ENCODE assay signal across 27 mouse cellular contexts in genomic region chr1:83161658-83162057, GRCm38 (mm10). TPM values are rescaled to one million over a fixed set of nuclear protein-coding genes. Genes with fewer than 3 reads are reported as not detected.
DNase-seq lines count a peak whose midpoint lies in the region; ATAC-seq and TF ChIP-seq lines count a peak whose summit lies in the region.
"Had no signal": no experiment of that assay in that cellular context is flagged by ENCODE, and none has a peak within 500 bp of the region (broad histone marks: within the 10 kb centered on the region; RNA-seq: fewer than 3 reads in every experiment).

No protein-coding gene starts in this region.

- no peak overlapping the region for H3K4me3 ChIP-seq in kidney, adult 2 months (ENCODE audit: insufficient read depth, low read depth, low read length)
- H3K4me3 ChIP-seq in kidney, embryonic 16.5 days (ENCODE audit: low read length): no peak overlapping the region
- no peak overlapping the region for H3K4me3 ChIP-seq in neural tube, embryonic 15.5 days (replicated peaks)
- H3K4me3 ChIP-seq: embryonic facial prominence, embryonic 13.5 days; forebrain, embryonic 12.5 days; heart, adult 2 months; heart, embryonic 15.5 days had no signal

- H3K27me3 ChIP-seq in kidney, adult 2 months (replicated peaks; ENCODE audit: control insufficient read depth, insufficient read depth, low read length): no peaks in the 10 kb centered on the region
- no peaks in the 10 kb centered on the region for H3K27me3 ChIP-seq in kidney, embryonic 16.5 days (ENCODE audit: insufficient read depth, low read length)
- no peaks in the 10 kb centered on the region for H3K27me3 ChIP-seq in neural tube, embryonic 15.5 days (replicated peaks)
- H3K27me3 ChIP-seq: embryonic facial prominence, embryonic 13.5 days; forebrain, embryonic 12.5 days; heart, embryonic 15.5 days had no signal

- H3K27ac ChIP-seq in kidney, adult 2 months (ENCODE audit: insufficient read depth, low read depth, low read length): no peak overlapping the region
- H3K27ac ChIP-seq in kidney, embryonic 16.5 days (ENCODE audit: low read length): peak overlapping the region; percentile 49
- no peak overlapping the region for H3K27ac ChIP-seq in neural tube, embryonic 15.5 days (replicated peaks)
- H3K27ac ChIP-seq: embryonic facial prominence, embryonic 13.5 days; forebrain, embryonic 12.5 days; heart, adult 2 months; heart, embryonic 15.5 days had no signal

- no peak overlapping the region for H3K4me2 ChIP-seq in kidney, embryonic 16.5 days (replicated peaks; ENCODE audit: low read depth, low read length)
- H3K4me2 ChIP-seq in neural tube, embryonic 15.5 days: no peak overlapping the region
- H3K4me2 ChIP-seq: embryonic facial prominence, embryonic 13.5 days; forebrain, embryonic 12.5 days; heart, embryonic 11.5 days; heart, embryonic 15.5 days had no signal

- peaks cover 2% of the 10 kb centered on the region; the same call in 1 of the 2 replicates for H3K4me1 ChIP-seq in kidney, adult 2 months (ENCODE audit: control insufficient read depth, insufficient read depth, low read length)
- peaks cover 5% of the 10 kb centered on the region; the same call in 1 of the 2 replicates for H3K4me1 ChIP-seq in kidney, embryonic 16.5 days (ENCODE audit: insufficient read depth, low read length)
- peaks cover 6% of the 10 kb centered on the region for H3K4me1 ChIP-seq in neural tube, embryonic 15.5 days
- H3K4me1 ChIP-seq: embryonic facial prominence, embryonic 13.5 days had no signal

- DNase-seq in kidney, adult 11 months: peak; percentile 21
- DNase-seq in kidney, adult 18-20 months: no peak
- DNase-seq in kidney, adult 2 months: peak; percentile 37
- peak; percentile 29 to 68 for DNase-seq in kidney, postnatal 25 days
- DNase-seq in thymus, postnatal 25 days: no peak
- DNase-seq: adrenal gland, postnatal 10 days; B cell, adult 2 months; cerebellum, adult 11 months; cerebellum, adult 8-10 months; cerebellum, postnatal 14 days; gastrocnemius, postnatal 14 days; heart, adult 2 months; heart, postnatal 14 days had no signal

- no peaks in the 10 kb centered on the region for H3K36me3 ChIP-seq in kidney, adult 2 months (ENCODE audit: control insufficient read depth, insufficient read depth, low read length)
- H3K36me3 ChIP-seq in kidney, embryonic 16.5 days (ENCODE audit: insufficient read depth, low read length): no peaks in the 10 kb centered on the region
- H3K36me3 ChIP-seq in neural tube, embryonic 15.5 days: no peaks in the 10 kb centered on the region
- H3K36me3 ChIP-seq: embryonic facial prominence, embryonic 13.5 days; forebrain, embryonic 12.5 days; heart, embryonic 15.5 days had no signal

- no peak for TF ChIP-seq POLR2A in kidney, adult 2 months (IDR thresholded peaks at IDR 0.05; ENCODE audit: low read depth, low read length)

- H3K9ac ChIP-seq in kidney, embryonic 16.5 days (replicated peaks; ENCODE audit: low read length): no peak overlapping the region
- H3K9ac ChIP-seq in neural tube, embryonic 15.5 days (replicated peaks): no peak overlapping the region
- H3K9ac ChIP-seq: embryonic facial prominence, embryonic 13.5 days; forebrain, embryonic 12.5 days; heart, embryonic 15.5 days had no signal

- TF ChIP-seq CTCF in kidney, adult 2 months (conservative IDR thresholded peaks at IDR 0.05; ENCODE audit: insufficient read depth, insufficient read length, low read depth, low read length): no peak

- peak; percentile 89 for ATAC-seq in kidney, embryonic 16.5 days (ENCODE audit: low FRiP score, low TSS enrichment)
- no peak for ATAC-seq in neural tube, embryonic 15.5 days (ENCODE audit: low FRiP score)
- ATAC-seq in monocyte, adult 5-6 weeks (replicated peaks; ENCODE audit: insufficient number of reproducible peaks, low FRiP score, low TSS enrichment, poor library complexity, severe bottlenecking): no peak
- ATAC-seq: forebrain, embryonic 16.5 days had no signal

- 35% methylated on average over 3 of the region's 3 CpGs for WGBS in kidney, adult 2 months
- WGBS in kidney, embryonic 16.5 days: 50% methylated on average over 3 of the region's 3 CpGs
- WGBS in neural tube, embryonic 15.5 days: 77% methylated on average over 3 of the region's 3 CpGs

- no peaks in the 10 kb centered on the region for H3K9me3 ChIP-seq in kidney, embryonic 16.5 days (ENCODE audit: low read length)
- no peaks in the 10 kb centered on the region for H3K9me3 ChIP-seq in neural tube, embryonic 15.5 days (replicated peaks)
- H3K9me3 ChIP-seq: embryonic facial prominence, embryonic 13.5 days; forebrain, embryonic 12.5 days; heart, embryonic 15.5 days had no signal

RNA-seq across cellular contexts. Expression of gene Daw1, which starts 2.1 kb away (rescaled TPM):
- polyA plus RNA-seq in kidney, adult 2 months (2012; rRNA removed): 0.39 and 0.44 TPM in 2 replicates
- 0.18 and 0.44 TPM in 2 replicates for polyA plus RNA-seq in kidney, embryonic 16.5 days (2015; fragmentation: Nextera tagmentation; extraction: Ambion mirVana)
- polyA plus RNA-seq in neural tube, embryonic 15.5 days (2015; fragmentation: Nextera tagmentation; extraction: Ambion mirVana): 1.2 and 1.4 TPM in 2 replicates
- not detected in 3 replicates for total RNA-seq in monocyte, adult 5-6 weeks (2017)
- total RNA-seq: adrenal gland, postnatal 10 days; gastrocnemius, adult 18-20 months; gastrocnemius, postnatal 14 days; heart, adult 2 months; heart, postnatal 14 days; hematopoietic stem cell, adult 5-6 weeks; MEL had no signal
- polyA plus RNA-seq: embryonic facial prominence, embryonic 13.5 days; heart, embryonic 11.5 days had no signal

RNA-seq across cellular contexts. Expression of gene Ccl20, which starts 45.1 kb away (rescaled TPM):
- polyA plus RNA-seq in kidney, adult 2 months (2012; rRNA removed): 0.12 and 0.27 TPM in 2 replicates
- polyA plus RNA-seq in kidney, embryonic 16.5 days (2015; fragmentation: Nextera tagmentation; extraction: Ambion mirVana): 0.63 and 0.92 TPM in 2 replicates
- 0.49 TPM in 1 of 2 replicates, not detected in the other for polyA plus RNA-seq in neural tube, embryonic 15.5 days (2015; fragmentation: Nextera tagmentation; extraction: Ambion mirVana)
- not detected in 3 replicates for total RNA-seq in monocyte, adult 5-6 weeks (2017)
- total RNA-seq: adrenal gland, postnatal 10 days; adrenal gland, postnatal 4 days; gastrocnemius, adult 18-20 months; gastrocnemius, postnatal 14 days; heart, adult 2 months; heart, postnatal 14 days; hematopoietic stem cell, adult 5-6 weeks; MEL had no signal
- polyA plus RNA-seq: cortical plate, adult 2 months; embryonic facial prominence, embryonic 13.5 days; forebrain, embryonic 12.5 days; forebrain, embryonic 16.5 days; gonadal fat pad, adult 2 months; heart, embryonic 15.5 days had no signal

Comparison
In these comparisons a context has a peak if more than half of its experiments do, and no peak if none do; other contexts are left out.
1. DNase-seq: peak in kidney, adult 11 months (single experiment), kidney, adult 2 months (single experiment) and kidney, postnatal 25 days (2 of 2); none in kidney, adult 18-20 months (single experiment) and thymus, postnatal 25 days (single experiment).